Mouse (Mus musculus): ENCODE results near the gene Gm49486.

Gene Gm49486

DNA sequence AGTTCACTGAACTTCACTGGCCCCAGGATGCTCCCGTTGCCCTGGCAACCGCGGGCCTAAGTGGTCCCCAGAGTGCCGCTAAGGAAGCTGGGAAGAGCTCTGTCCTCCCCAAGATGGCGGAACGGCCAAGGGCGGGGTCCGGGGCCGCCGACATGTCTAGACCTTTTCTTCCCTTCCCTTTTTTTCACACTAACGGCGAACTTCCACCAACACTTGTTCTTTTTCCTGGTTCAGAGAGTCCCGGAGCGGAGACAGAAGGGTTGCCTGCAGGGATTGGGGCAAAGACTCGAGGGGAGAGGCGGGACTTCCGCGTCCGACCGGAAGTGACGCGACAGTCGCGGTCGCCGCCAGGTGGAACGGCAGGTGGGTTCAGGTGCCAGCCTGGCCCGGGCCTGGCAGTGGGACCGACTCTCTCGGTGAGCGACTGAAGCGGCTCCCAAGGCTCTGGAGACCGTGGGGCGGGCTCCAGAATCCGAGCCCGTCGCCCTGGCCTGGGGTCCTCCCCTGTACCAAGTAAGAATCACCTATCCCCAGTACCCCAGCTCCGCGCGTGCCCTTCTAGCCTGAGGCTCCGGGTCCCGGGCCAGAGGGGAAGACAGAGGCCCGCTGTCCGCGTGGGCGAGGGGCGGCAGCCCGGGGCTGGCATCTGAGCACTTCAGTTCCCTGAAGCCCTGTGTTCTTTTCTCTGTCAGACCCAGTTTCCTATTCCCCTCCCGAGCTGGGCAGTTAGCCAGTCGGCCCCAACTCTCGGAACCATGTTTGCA, at the start of gene Gm49486, which contains the start of gene Pick1:
TSS of gene Gm49486 (plus strand) at position 334 of the 764 bp plus-strand sequence.
TSS of gene Pick1 (plus strand) at position 116 of the 764 bp plus-strand sequence.
- peak; percentile 88 for DNase-seq (ENCODE audit: low spot score)

DNA sequence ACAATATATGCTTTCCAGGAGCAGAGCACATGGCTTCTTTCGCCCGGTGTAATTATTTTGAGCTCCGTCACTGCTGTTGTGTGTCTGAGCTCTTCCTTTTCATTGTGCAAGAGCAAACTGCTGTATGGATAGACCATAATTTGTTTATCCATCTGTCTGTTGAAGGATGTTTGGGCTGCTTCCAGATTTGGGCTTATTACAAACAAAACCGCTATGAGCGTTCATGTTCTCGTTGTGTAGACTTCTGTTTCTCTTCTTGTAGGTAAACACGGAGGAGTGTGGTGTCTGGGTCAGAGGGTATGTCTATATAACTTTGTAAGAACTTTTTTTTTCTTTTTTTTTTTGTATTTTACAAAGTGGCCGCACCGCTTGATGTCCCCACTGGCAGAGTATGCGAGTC, 44.0 kb upstream of the Gm49486 start:
- peak; percentile 10 for DNase-seq (ENCODE audit: low spot score)

DNA sequence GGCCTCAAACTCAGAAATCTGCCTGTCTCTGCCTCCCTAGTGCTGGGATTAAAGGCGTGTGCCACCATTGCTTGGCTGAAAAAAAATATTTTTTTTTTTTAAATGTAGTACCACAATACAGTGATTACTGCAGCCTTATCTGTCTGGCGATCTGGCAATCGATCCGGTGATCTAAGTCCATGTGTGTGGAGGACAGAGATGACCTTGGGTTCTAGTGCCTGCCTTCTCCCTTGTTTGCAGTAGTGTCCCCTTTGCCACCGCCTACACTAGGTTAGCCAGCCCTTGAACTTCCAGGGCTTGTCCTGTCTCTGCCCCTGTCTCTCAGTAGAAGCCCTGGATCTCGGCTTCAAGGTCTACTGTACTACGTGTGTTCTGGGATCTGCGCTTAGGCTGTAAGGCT, 41.4 kb upstream of the Gm49486 start:
- DNase-seq (ENCODE audit: low spot score) = no peak

DNA sequence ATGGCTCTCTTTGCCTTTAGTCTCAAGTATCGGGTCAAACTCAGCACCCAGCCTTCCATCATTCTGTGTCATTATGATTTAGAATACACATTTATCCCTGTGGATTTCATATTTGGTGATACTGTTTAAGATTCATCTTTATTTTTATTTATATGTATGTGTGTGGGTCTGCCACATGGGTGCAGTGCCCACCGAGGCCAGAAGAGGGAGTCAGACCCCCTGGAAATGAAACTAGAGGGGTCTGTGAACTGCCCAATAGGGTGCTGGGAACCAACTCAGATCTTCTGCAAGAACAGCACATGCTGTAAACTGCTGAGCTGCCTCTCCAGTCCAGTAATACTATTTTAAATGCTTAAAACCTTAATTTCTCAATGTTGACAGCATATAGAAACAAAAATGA, 37.8 kb upstream of the Gm49486 start:
- DNase-seq (ENCODE audit: low spot score) = no peak

DNA sequence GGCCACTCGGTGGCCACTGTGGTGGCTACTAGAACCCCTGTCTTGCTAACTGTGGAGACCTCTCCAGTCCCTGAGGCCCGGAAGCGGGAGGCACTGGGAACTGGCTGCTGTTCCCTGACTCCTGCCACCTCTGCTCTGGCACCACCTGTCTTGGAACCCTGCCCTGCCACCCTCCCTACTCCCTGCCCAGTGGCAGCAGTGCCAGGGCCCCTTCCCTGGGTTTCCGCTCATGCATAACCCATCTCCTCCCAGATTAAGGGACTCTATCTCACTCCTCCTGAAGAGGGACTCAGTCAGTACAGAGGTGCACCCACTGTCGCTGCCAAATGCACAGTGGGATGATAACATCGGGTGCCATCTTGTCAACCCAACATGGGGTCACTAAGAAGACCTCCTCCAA, 36.7 kb upstream of the Gm49486 start:
- DNase-seq (ENCODE audit: low spot score) = no peak

DNA sequence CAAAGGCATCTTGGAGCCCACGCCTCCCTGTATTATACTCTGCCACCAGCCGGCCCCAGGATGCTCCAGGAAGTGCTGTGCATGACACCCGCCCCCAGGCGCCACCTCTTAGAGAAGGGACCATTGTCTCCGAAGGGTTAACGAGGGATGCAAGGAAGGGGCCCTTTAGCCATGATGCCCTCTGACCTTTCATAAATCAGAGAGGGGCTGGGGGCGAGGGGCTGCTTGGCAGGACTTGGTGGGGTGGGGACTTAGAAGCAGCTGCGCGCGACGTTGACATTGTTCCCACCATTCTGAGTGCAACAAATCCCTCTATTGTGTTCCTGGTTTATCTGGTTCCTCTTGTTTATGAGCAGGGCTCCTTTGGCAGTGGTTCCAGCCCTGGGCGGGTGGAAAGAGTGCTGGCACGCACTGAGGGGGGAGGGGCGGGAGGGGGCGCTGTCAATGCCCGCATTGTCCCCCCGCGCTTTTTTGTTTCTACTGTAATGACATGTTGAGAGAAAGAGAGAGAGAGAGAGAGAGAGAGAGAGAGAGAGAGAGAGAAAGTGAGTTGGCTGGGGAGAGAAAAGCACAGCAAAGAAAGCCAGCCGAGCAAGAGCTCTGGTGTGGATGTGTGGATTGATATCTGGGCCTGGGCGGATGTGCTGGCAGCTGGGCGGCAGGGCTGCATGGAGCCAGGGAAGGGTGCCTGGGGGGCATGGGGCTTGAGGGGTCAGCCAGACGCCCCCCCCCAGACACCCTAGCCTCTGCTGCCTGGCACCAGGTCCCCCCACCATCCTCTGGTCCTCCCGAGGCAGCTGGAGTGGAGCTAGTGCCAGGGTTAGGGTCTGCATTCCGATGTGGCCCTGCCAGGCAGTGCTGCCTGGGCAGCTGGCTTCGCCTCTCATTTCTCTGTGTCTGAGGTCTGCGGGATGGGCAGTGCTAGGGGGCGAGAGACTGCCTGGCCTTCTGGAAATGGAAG, 36.0 kb upstream of the Gm49486 start:
- peak; percentile 55 for DNase-seq (ENCODE audit: low spot score)

DNA sequence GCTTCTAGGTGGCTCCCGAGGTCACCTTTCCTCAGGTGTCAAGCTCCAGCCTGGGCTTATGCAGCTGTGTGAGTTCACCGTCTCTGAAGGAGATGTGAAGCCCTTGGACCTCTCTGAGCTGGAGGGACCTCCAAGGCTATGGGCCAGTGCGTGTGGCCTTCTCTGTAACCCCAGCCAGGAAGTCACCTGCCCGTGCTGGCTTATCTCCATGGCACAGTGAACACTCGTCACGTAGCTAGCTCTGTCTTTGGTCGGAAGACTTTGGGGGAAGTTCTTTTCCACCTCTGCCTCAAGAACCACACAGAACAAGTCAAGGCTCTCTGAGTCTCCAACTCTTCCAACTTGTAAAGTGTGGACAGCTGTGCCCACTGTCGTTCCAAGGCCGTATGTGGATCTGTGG, 35.1 kb upstream of the Gm49486 start:
- DNase-seq (ENCODE audit: low spot score) = no peak

DNA sequence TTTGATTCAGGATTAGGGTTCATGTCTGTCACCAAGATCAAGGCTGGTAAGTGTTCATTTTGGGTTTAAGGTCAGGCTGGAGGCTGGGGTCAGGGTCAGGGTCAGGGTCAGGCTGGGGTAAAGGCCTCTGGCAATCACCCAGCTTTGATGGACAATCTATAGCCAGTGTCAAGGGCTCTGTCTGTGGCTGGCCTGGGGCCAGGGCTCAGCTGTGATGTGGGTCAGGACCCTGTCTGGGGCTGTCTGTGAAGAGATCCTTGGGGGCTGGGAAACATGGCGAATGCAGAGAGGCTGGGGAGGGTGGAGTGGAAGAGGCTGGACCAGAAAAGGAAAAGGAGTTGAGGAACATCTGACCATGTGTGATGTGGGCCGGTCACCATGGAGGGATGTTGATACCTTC, 34.2 kb upstream of the Gm49486 start:
- DNase-seq (ENCODE audit: low spot score) = no peak

DNA sequence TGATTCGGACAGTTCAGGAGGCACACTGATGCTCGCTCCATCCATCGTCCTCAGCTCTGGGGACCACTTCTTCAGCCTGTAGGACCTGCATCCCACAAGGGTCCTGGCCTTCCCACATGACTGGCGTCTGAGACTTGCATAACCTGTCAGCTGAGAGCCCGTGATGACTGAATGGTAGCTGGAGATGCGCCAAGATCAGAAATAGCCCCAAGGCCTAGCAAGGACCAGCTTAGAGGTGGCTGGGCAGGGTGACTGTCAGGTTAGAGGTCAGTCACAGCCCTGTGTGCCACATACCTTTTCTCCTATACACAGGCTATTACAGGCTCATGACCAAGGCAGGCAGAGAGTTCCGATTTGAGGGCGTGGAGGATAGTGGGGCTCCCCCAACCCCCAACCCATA, 33.7 kb upstream of the Gm49486 start:
- no peak for DNase-seq (ENCODE audit: low spot score)

DNA sequence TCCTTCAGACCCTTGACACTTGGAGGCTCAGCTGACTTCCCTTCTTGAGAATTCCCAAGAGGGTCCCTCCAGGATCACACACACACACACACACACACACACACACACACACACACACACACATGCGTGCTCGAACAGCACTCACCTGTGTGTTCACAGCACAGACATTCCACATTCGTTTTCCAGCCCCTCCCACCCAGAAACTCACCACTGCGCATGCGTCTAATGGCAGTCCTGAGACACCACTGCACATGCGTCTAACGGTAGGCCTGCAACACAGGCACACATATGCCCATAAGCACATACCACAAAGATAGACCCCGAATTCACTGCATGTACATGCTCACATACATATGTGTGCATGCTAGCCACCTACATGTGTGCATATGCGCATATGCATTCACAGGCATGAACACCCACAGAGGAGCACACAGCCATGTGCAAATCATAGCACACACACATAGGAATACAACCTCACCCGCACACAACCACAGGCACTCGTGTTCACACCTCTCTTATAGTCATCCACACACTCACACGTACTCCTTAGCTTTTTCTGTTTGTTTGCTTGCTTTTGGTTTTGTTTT, 29.7 kb upstream of the Gm49486 start:
- no peak for DNase-seq (ENCODE audit: low spot score)

DNA sequence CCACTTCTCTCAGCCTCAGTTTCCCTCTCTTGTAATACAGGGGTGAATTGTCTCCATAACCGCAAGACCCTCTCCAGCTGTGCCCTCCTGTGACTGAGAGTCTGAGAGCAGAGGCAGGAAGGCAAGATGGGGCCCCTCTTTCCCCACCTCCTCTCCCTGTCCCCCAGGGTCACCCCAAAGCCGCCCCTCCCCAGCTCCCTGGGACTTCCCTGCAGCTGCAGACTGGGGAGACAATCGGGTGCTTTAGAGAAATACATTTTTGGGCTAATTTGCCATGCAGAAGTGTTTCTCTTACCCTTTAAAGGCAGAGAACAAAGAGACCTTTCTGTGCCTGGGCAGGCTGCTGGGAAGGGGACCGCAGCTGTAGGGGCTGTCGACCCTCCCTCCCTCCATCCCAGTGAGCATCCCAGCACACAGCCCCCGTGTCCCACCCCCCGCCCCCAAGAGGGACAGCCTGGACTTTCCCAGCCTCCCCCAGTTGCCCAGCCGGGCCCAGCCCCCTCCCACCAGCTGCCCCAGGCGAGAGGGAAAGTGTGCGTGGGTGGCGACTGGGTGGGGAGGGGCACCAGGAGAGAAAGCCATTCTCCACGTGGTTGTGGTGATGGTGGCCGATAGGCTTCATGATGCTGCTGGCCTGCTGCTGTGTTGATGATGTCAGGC, 27.6 kb upstream of the Gm49486 start:
- DNase-seq (ENCODE audit: low spot score) = no peak

DNA sequence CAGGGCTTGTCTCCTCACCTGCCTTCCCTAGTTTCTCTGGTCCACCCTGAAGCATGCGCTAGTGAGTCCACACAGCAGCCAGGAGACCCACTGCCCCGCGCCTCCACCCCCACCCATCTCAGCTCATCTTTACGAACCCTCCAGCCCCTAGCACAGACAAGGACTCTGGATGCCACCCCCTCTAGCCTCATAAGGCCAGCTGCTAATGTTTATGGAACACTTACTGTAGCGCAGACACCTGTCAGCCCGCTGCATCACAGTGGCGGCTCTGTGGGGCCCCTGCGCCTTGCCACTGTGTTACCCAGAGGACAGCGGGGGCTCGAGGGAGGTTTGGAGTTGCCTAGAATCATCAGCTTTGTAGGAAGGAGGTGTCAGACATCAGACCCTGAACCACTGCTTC, 26.6 kb upstream of the Gm49486 start:
- no peak for DNase-seq (ENCODE audit: low spot score)

DNA sequence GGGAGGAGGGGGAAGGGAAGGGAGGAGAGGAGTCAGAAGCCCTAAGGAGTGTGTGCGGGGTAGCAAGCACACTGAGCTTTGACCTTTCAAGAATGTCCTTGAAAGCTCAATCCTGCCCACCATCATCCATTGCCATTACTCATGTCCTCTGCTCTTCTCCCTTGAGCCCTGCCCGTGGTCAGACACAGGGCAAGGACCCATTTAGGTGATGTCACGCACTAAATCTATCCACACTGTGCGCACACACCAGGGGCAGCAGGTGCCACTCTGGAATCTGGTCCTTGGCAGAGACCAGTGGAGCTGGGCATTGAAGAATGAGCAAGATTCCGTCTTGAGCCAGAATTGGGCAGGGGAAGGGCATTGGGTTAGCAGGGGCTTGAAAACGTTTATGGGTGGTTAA, 21.0 kb upstream of the Gm49486 start:
- no peak for DNase-seq (ENCODE audit: low spot score)

DNA sequence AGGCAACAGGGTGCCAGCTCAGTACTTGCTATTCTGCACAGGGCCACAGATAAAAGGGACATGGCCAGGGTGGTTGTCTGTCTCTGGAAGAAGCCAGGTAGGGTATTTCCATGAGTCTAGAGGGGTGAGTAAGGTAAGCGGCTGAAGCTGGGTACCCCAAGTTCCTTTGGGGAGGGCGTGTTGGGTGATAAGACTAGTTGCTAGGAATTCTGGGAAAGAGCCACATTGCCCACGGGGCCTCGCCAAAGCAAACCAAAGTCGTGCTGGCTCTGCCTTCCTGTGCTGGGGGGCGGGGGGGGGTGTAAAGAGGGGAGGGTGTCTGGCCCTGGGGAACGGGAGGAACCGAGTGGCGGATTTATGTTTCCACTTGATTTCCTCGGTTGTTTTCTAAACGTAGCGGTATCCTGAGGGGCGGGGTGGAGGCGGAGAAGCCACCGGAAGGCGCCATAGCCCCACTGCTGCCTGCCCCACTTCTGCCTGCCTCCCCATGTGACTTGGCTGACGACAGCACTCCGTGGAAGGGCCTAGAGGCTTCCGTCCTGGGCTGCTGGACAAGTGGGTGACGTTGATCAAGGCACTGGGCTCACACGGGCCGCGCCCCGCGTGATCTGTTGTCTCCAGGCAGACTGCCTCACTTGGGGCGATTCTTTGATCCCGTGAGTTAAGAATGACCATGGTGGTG, 20.3 kb upstream of the Gm49486 start:
- DNase-seq (ENCODE audit: low spot score) = peak; percentile 66

DNA sequence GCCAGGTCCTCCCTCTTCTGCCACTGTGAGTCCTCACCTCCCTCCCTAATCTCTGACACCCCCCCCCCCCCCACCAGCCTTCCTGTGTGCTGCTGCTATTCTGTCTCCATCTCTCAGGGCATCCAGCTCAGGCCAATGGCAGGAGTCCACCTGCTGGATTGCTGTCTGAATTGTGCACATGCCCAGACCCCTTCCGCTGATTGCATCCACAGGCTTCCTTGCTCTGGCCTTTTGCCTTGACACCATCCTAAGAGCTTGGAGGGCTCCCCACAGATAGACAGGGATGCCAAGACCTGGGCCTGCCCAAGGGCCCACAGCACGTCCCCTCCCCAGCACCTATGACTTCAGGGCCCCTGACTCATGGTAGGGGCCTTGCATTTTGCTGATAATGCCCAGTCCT, 18.8 kb upstream of the Gm49486 start:
- no peak for DNase-seq (ENCODE audit: low spot score)

DNA sequence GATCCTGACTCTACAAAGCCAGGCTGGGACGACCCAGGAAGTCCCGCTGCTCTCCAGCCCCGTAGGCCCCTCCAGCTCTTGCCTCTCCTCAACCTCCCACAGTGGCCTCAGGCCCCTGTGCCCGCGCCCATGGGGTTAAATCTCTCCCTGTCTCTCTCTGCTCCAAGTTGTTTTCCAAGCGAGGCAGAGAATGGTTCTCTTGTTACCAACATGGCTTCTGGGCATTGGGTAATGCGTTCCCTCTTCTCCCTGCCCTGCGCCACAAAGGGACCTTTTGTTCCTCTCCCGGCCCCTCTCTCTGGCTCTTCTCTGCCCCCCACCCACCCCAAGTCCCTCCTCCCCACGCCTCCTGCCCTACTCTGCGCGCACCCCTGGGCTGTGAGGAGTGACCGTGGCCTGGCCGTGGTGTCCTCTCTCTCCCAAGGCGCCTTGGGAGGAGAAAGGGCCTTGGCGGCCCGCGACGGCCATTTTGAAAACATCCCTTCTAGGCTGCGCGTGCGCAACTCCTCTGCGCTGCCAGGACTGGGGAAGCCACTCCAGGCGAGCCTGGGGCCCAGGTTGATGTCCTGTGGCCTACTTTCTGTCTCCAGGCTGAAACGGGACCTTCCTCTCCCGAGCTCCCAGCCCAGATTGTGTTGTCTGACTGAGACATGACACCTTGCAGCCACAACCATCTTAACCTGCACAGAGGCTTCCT, 16.3 kb upstream of the Gm49486 start:
- DNase-seq (ENCODE audit: low spot score) = no peak

DNA sequence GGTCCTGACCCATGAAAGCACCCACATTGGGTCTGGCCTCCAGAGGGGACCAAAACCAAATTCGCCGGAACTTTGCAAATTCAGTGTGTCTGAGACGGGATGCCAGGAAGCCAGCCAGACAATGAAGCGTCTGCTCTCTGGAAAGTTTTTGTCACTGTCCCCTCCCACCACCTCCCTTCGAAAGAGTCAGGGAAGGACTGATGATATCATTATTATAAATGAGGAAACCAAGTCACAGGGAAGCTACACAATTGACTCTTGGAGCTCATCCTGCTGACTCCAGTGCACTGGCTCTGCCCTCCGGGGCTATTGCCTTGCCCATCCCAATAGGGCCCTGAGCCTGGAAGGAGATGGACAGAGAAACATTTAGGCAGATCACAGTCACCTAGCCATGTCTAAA, 15.6 kb upstream of the Gm49486 start:
- peak; percentile 33 for DNase-seq (ENCODE audit: low spot score)

DNA sequence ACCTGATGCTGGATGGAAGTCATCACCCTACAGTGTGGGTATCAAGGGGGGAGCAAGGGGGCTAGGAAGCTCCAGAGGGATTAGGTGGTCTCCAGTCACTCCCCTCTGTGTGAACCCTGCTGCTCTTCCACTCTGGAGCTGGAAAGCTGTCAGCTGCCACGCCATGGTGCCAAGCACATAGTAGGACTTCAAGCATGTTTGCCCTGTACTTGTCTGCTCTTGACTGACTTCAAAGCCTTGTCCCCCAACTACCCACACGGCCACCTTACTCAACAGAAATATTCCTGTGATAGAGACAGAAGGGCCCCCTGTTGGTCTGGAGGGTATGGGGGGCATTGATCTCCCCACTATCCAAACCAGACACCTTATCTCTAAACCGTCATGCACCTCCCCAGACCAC, 13.0 kb upstream of the Gm49486 start:
- DNase-seq (ENCODE audit: low spot score) = no peak

DNA sequence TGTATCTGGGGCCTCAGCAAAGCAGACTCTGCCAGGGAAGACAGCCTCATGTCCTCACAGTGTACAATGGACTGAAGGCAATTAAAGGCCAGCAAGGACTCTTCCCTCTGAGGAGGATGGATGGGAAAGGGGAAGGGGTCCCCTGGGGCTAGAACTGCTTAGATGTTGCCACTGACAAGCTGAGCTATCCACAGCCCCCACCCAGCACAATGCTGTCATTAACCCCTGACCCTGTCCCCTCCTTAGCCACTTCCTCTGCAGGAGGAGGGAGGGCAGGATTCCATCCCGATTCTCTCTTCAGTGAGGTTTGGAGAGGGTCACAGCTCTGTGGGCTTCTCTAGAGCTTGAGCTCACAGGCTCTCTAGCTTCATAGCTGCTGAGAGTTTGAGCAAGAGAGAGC, 9.6 kb upstream of the Gm49486 start:
- DNase-seq (ENCODE audit: low spot score) = no peak

DNA sequence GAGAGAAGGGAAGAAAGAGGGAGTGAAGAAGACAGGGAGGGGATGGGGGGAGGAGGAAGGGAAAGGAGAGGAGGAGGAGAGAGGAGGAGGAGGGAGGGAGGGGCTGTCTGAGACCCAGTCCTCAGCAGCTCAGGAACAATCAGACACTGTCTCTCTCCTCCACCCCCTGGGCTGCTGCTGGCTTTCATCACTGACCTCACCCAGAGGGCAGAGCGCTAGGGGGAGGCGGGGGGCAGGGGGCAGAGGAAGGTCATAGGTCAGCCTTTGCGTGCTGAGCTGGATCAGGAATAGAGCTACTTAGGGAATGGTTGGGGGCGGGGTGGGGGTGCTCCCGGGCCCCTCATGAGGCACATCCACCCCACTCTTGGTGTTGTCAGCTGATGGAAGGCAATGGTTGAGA, 5.5 kb upstream of the Gm49486 start:
- DNase-seq (ENCODE audit: low spot score) = no peak

DNA sequence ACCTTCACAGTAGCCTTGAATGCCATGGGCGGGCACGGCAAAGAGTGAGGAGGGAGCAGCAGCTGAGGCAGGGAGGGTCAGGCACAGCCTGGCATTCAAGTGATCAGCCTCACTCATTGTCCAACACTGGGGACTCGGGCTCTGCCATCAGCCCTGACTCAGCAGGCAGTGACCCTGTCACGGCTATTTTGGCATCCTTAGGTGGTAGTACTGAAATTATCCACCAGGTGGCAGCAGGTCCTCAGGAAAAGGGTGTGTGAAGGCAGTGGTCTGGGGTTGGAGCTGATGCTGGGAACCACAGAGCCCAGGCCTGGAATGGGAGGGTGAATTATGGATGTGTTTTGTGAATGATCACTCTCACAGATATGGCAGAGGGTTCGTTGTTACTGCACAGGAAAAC, 4.5 kb upstream of the Gm49486 start:
- peak; percentile 86 for DNase-seq (ENCODE audit: low spot score)

All from lung, postnatal 25 days (tissue).